Mouse (Mus musculus): ENCODE data around the gene Snx25. TPM values are rescaled to one million over a fixed set of nuclear protein-coding genes. Genes with fewer than 3 reads are reported as not detected.
A peak's percentile ranks its signal among the peaks of the same experiment; 100 is the strongest.

Gene Snx25
- total and polyA plus RNA-seq, 3 experiments, result 20.0 to 23.1 TPM; not detected in 1

DNA sequence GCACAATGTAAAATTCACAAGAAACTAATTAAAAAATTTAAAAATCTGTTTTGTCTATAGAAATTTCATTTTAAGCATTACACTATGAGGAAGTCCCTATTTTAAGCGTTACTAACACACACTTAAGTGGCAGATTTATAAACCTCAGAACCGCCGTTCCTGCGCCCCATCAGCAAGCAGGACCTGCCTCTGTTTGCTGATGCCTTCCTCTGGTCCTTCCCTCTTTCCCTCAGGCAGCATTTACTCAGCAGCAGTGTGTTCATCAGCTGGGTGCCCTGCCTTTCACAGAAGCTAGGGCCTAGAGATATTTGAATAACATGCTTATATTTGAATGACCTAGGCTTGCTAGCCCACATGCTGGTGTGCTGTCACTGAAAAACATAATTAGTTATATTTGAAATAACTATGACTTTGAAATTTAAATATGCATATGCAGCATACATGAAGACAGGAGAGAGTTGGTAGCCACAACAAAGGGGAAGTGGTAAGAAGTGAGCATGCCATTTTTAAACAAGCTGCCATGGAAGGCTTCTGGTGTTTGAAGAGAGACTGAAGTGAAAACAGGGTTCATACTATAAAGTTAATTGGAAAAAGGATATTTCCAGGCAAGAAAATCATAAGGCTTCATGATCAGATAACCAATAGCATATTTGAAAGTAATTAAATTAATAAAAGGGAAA, 161.2 kb downstream of the Snx25 start:
- Histone ChIP-seq H3K4me3 (ENCODE audit: control insufficient read depth in 1 of 2, insufficient read depth in 1 of 2, low read depth in 2 of 2, low read length in 2 of 2) (no peak overlapping the region), H3K9me3 (replicated peaks; ENCODE audit: insufficient read depth, low read length) (no peaks in the 10 kb centered on the region), H3K79me2 (ENCODE audit: control insufficient read depth, insufficient read depth, low read length, poor library complexity) (no peaks in the 10 kb centered on the region), H3K4me1 (ENCODE audit: control insufficient read depth in 1 of 2, insufficient read depth in 2 of 2, low read length in 2 of 2) (peaks cover 0 to 7% of the 10 kb centered on the region in 2 experiments; a peak in 2 of 4 replicates), H3K36me3 (ENCODE audit: control insufficient read depth in 1 of 2, insufficient read depth in 2 of 2, low read length in 2 of 2) (peaks cover 6 to 32% of the 10 kb centered on the region in 2 experiments; a peak in 3 of 4 replicates), H3K27me3 (ENCODE audit: control insufficient read depth in 1 of 2, insufficient read depth in 2 of 2, low read length in 2 of 2) (no peaks in the 10 kb centered on the region), H3K9ac (ENCODE audit: control insufficient read depth, low read depth, low read length, poor library complexity, severe bottlenecking) (no peak overlapping the region), H3K27ac (ENCODE audit: control insufficient read depth, low read depth, low read length) (no peak overlapping the region)
- TF ChIP-seq ZNF384 (IDR thresholded peaks at IDR 0.05; ENCODE audit: low read depth, low read length) (no peak), EP300 (IDR thresholded peaks at IDR 0.05; ENCODE audit: low read depth in 1 of 2, low read length in 2 of 2) (no peak), CTCF (IDR thresholded peaks at IDR 0.05 in 2 of 3, conservative IDR thresholded peaks at IDR 0.05 in 1 of 3; ENCODE audit: control insufficient read depth in 1 of 3, insufficient read depth in 1 of 3, low read depth in 2 of 3, low read length in 3 of 3, poor library complexity in 1 of 3, severe bottlenecking in 1 of 3) (no peak), CHD2 (IDR thresholded peaks at IDR 0.05; ENCODE audit: low read length) (no peak), ETS1 (IDR thresholded peaks at IDR 0.05; ENCODE audit: low read depth, low read length) (no peak), TCF12 (IDR thresholded peaks at IDR 0.05; ENCODE audit: low read depth, low read length) (no peak), SMC3 (IDR thresholded peaks at IDR 0.05; ENCODE audit: low read depth, low read length) (no peak), POLR2AphosphoS5 (IDR thresholded peaks at IDR 0.05; ENCODE audit: borderline replicate concordance, low read depth, low read length) (no peak), BHLHE40 (IDR thresholded peaks at IDR 0.05; ENCODE audit: borderline replicate concordance, low read depth, low read length) (no peak), ZMIZ1 (IDR thresholded peaks at IDR 0.05; ENCODE audit: low read depth, low read length) (no peak)
- DNase-seq (ENCODE audit: low read depth, low spot score), result peak; percentile 50

DNA sequence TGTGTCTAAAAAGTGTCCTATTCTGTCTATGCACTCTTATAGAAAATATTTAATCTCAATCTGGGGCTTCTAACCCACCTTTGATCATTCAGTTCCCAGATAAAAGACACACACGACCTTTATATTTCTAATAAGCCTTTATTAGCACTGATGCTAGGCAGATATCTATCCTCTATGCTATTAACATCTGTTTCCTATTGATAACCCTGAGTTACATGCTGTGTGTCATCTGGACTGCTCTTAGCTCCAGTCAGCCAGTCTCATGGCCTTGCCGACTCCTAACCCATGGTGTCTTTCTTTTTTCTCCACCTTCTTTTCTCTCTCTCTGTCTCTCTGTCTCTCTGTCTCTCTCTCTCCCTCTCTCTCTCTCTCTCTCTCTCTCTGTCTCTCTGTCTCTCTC, 163.8 kb downstream of the Snx25 start:
- H3K27ac ChIP-seq (ENCODE audit: control insufficient read depth, low read depth, low read length), result no peak overlapping the region
- DNase-seq (ENCODE audit: low read depth, low spot score), result no peak
- H3K36me3 ChIP-seq (ENCODE audit: control insufficient read depth in 1 of 2, insufficient read depth in 2 of 2, low read length in 2 of 2), result peaks cover 6 to 40% of the 10 kb centered on the region in 2 experiments; a peak in 3 of 4 replicates
- H3K4me3 ChIP-seq (ENCODE audit: control insufficient read depth in 1 of 2, insufficient read depth in 1 of 2, low read depth in 2 of 2, low read length in 2 of 2), result no peak overlapping the region
- H3K4me1 ChIP-seq (ENCODE audit: control insufficient read depth in 1 of 2, insufficient read depth in 2 of 2, low read length in 2 of 2), result peaks cover 0 to 7% of the 10 kb centered on the region in 2 experiments; a peak in 2 of 4 replicates
- H3K9me3 ChIP-seq (replicated peaks; ENCODE audit: insufficient read depth, low read length), result no peaks in the 10 kb centered on the region
- H3K79me2 ChIP-seq (ENCODE audit: control insufficient read depth, insufficient read depth, low read length, poor library complexity), result no peaks in the 10 kb centered on the region
- no peaks in the 10 kb centered on the region for H3K27me3 ChIP-seq (ENCODE audit: control insufficient read depth in 1 of 2, insufficient read depth in 2 of 2, low read length in 2 of 2)
- H3K9ac ChIP-seq (ENCODE audit: control insufficient read depth, low read depth, low read length, poor library complexity, severe bottlenecking), result no peak overlapping the region
- TF ChIP-seq TAL1 (IDR thresholded peaks at IDR 0.05; ENCODE audit: low read length) (peak; percentile 17; the same call in 1 of the 2 replicates), GATA1 (IDR thresholded peaks at IDR 0.05; ENCODE audit: low read depth, low read length) (peak; percentile 17; the same call in 1 of the 2 replicates), TCF12 (IDR thresholded peaks at IDR 0.05; ENCODE audit: low read depth, low read length) (peak; percentile 20; the same call in 1 of the 2 replicates), RCOR1 (IDR thresholded peaks at IDR 0.05; ENCODE audit: low read depth, low read length) (no peak), ETS1 (IDR thresholded peaks at IDR 0.05; ENCODE audit: low read depth, low read length) (0 out of 2 replicates have a peak, but pooled peaks have one; percentile 17)

All from MEL (cell line).